8 mouse cellular contexts compared by ENCODE assay signal in genomic region chr2:70509021-70509632, GRCm38 (mm10). TPM values are rescaled to one million over a fixed set of nuclear protein-coding genes. Genes with fewer than 3 reads are reported as not detected.
DNase-seq lines count a peak whose midpoint lies in the region; ATAC-seq lines count a peak whose summit lies in the region.

No protein-coding gene starts in this region.

- no peak overlapping the region for H3K27ac ChIP-seq in intestine, embryonic 15.5 days

- peak overlapping the region; percentile 90 for H3K4me2 ChIP-seq in intestine, embryonic 15.5 days (replicated peaks)

- peak; percentile 99 for ATAC-seq in intestine, embryonic 15.5 days
- peak; percentile 61 for ATAC-seq in megakaryocyte-erythroid progenitor cell, adult 5-6 weeks (replicated peaks; ENCODE audit: low FRiP score, low TSS enrichment, poor library complexity, severe bottlenecking)
- no peak for ATAC-seq in monocyte, adult 5-6 weeks (replicated peaks; ENCODE audit: insufficient number of reproducible peaks, low FRiP score, low TSS enrichment, poor library complexity, severe bottlenecking)

- under 1% methylated on average over 56 of the region's 56 CpGs for WGBS in intestine, embryonic 15.5 days

- H3K9me3 ChIP-seq in intestine, embryonic 15.5 days, result no peaks in the 10 kb centered on the region

- no peaks in the 10 kb centered on the region for H3K36me3 ChIP-seq in intestine, embryonic 15.5 days

- peaks cover 5% of the 10 kb centered on the region; the same call in 1 of the 2 replicates for H3K4me1 ChIP-seq in intestine, embryonic 15.5 days (replicated peaks)

- H3K27me3 ChIP-seq in intestine, embryonic 15.5 days (replicated peaks), result no peaks in the 10 kb centered on the region

- intact Hi-C loops in gastrocnemius, postnatal 36 days (cut with DNase I), result no loop called here
- intact Hi-C loops in left cerebral cortex, postnatal 25 days (cut with DNase I), result no loop called here

- H3K9ac ChIP-seq in intestine, embryonic 15.5 days, result peak overlapping the region; percentile 24

- peak overlapping the region; percentile 47 for H3K4me3 ChIP-seq in intestine, embryonic 15.5 days (replicated peaks)

- peak; percentile 90 for DNase-seq in adrenal gland, postnatal 10 days
- DNase-seq in embryo, embryonic 10.5 days (ENCODE audit: low spot score), result peak; percentile 90
- DNase-seq in gastrocnemius, postnatal 36 days, result peak; percentile 22 to 27
- peak; percentile 41 to 57 for DNase-seq in left cerebral cortex, postnatal 25 days (ENCODE audit: low spot score in 2 of 2)
- peak; percentile 12 to 24 for DNase-seq in right cerebral cortex, postnatal 36 days (ENCODE audit: low spot score in 2 of 2)

RNA-seq across cellular contexts. Expression of gene Erich2, which starts 0.5 kb away (rescaled TPM):
- total RNA-seq in adrenal gland, postnatal 10 days (2021), result under 1 TPM; 0.15 to 0.18 TPM
- total RNA-seq in gastrocnemius, postnatal 36 days (2021), result not detected
- polyA plus RNA-seq in intestine, embryonic 15.5 days (2015; fragmentation: Nextera tagmentation; extraction: Ambion mirVana), result 0.88 and 1.5 TPM in 2 replicates
- total RNA-seq in left cerebral cortex, postnatal 25 days (2021), result under 1 TPM; 0.21 to 0.50 TPM
- total RNA-seq in megakaryocyte-erythroid progenitor cell, adult 5-6 weeks (2014; fragmentation: Nextera tagmentation), result not detected in 2 replicates
- not detected in 2 replicates for total RNA-seq in megakaryocyte-erythroid progenitor cell, adult 5-6 weeks (2017)
- not detected in 3 replicates for total RNA-seq in monocyte, adult 5-6 weeks (2017)

RNA-seq across cellular contexts. Expression of gene Sp5, which starts 34.4 kb away (rescaled TPM):
- total RNA-seq in adrenal gland, postnatal 10 days (2021), result 1 to 10 TPM; 1.8 to 2.3 TPM
- not detected for total RNA-seq in gastrocnemius, postnatal 36 days (2021)
- 0.58 TPM in 2 replicates for polyA plus RNA-seq in intestine, embryonic 15.5 days (2015; fragmentation: Nextera tagmentation; extraction: Ambion mirVana)
- under 1 TPM; 0.71 to 0.78 TPM for total RNA-seq in left cerebral cortex, postnatal 25 days (2021)
- not detected in 2 replicates for total RNA-seq in megakaryocyte-erythroid progenitor cell, adult 5-6 weeks (2014; fragmentation: Nextera tagmentation)
- not detected in 2 replicates for total RNA-seq in megakaryocyte-erythroid progenitor cell, adult 5-6 weeks (2017)
- not detected in 3 replicates for total RNA-seq in monocyte, adult 5-6 weeks (2017)

RNA-seq across cellular contexts. Expression of gene Gad1, which starts 43.7 kb away (rescaled TPM):
- 1 to 10 TPM in 1 of 2 experiments, under 1 TPM in 1; 0.78 to 1.7 TPM for total RNA-seq in adrenal gland, postnatal 10 days (2021)
- total RNA-seq in gastrocnemius, postnatal 36 days (2021), result 1 to 10 TPM; 1.1 to 1.6 TPM
- 0.16 and 0.49 TPM in 2 replicates for polyA plus RNA-seq in intestine, embryonic 15.5 days (2015; fragmentation: Nextera tagmentation; extraction: Ambion mirVana)
- 100 to 1,000 TPM; 313 to 395 TPM for total RNA-seq in left cerebral cortex, postnatal 25 days (2021)
- total RNA-seq in megakaryocyte-erythroid progenitor cell, adult 5-6 weeks (2014; fragmentation: Nextera tagmentation), result not detected in 2 replicates
- total RNA-seq in megakaryocyte-erythroid progenitor cell, adult 5-6 weeks (2017), result not detected in 2 replicates
- total RNA-seq in monocyte, adult 5-6 weeks (2017), result 0.38 to 1.6 TPM in 2 of 3 replicates, not detected in the other

Comparison
In these comparisons a context has a peak if more than half of its experiments do, and no peak if none do; other contexts are left out.
1. DNase-seq: peak in every context shown above with its lines; median percentile 90 in adrenal gland, postnatal 10 days; 90 in embryo, embryonic 10.5 days; 49 in left cerebral cortex, postnatal 25 days; 24 in gastrocnemius, postnatal 36 days; 18 in right cerebral cortex, postnatal 36 days.
2. RNA of gene Gad1, which starts 43.7 kb away (total RNA-seq): 313 to 395 TPM in left cerebral cortex, postnatal 25 days; 0.78 to 1.7 TPM in adrenal gland, postnatal 10 days, 1.1 to 1.6 TPM in gastrocnemius, postnatal 36 days, 0.38 to 1.6 TPM in monocyte, adult 5-6 weeks and not detected in megakaryocyte-erythroid progenitor cell, adult 5-6 weeks; every median in the first group is over 100 times any median in the second.